Mouse (Mus musculus): ENCODE data around the gene Sun1. TPM values are rescaled to one million over a fixed set of nuclear protein-coding genes. Genes with fewer than 3 reads are reported as not detected.

The Sun1 gene
- polyA plus RNA-seq, 1 experiment from 2014 or later, result 35.1 TPM

- H3K27ac ChIP-seq (ENCODE audit: low read length), result no peak overlapping the region
- H3K36me3 ChIP-seq (ENCODE audit: insufficient read depth, low read length), result no peaks in the 10 kb centered on the region
- H3K9ac ChIP-seq (replicated peaks; ENCODE audit: low read depth), result no peak overlapping the region
- H3K4me1 ChIP-seq (ENCODE audit: insufficient read depth, low read depth, low read length), result 0 out of 2 replicates have a peak, but pooled peaks cover 3% of the 10 kb centered on the region
- no peak overlapping the region for H3K4me3 ChIP-seq (ENCODE audit: low read depth, low read length)
- ATAC-seq (peak; percentile 78), DNase-seq (ENCODE audit: low spot score) (peak; percentile 89)
- no peaks in the 10 kb centered on the region for H3K9me3 ChIP-seq (ENCODE audit: low read length)
- WGBS, result 7% methylated on average over 15 of the region's 15 CpGs
- no peak overlapping the region for H3K4me2 ChIP-seq (replicated peaks; ENCODE audit: low read depth, low read length)
- no peaks in the 10 kb centered on the region for H3K27me3 ChIP-seq (replicated peaks; ENCODE audit: insufficient read depth, low read length)
- TF ChIP-seq EP300 (IDR thresholded peaks at IDR 0.05) (no peak), CTCF (IDR thresholded peaks at IDR 0.05) (peak; percentile 99)
Observed at GRCm38 (mm10) chr5:139282191-139282590, 81.8 kb downstream of the Sun1 start.

DNA sequence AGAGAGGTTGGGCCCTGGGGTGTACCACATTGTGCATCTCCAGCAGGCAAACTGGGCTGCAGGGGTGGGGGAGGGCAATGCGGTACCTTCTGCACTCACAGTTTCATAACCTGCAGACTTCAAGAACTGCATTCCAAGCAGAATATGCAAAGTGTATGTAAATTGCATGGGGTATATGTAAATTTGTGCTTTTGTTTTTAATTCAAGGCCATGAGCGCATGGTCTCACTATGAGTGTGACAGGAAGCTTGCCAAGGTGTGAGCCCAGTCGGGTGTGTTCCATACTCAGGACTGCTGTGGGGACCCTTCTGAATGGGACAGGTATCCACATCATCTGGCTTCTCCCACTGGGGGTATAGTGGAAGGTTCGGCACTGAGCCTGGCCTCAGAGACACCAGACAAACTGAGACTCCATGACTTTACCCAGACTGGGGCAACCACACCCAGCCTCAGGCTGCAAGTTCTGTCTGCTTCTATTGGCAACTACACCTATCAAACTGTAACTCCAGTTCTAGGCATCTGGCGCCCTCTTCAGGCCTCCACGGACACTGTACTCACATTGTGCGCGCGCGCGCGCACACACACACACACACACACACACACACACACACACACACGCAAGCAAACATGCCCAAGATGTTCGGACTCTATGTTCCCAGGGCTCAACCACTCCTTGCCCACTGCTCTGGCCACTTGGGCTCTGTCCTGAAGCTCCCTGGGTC lies 83.2 kb downstream of the Sun1 start:
- 0 out of 2 replicates have a peak, but pooled peaks cover 3% of the 10 kb centered on the region for H3K4me1 ChIP-seq (ENCODE audit: insufficient read depth, low read depth, low read length)
- DNase-seq (ENCODE audit: low spot score) (no peak), ATAC-seq (no peak)
- no peaks in the 10 kb centered on the region for H3K36me3 ChIP-seq (ENCODE audit: insufficient read depth, low read length)
- H3K4me2 ChIP-seq (replicated peaks; ENCODE audit: low read depth, low read length), result no peak overlapping the region
- H3K27ac ChIP-seq (ENCODE audit: low read length), result no peak overlapping the region
- no peak overlapping the region for H3K4me3 ChIP-seq (ENCODE audit: low read depth, low read length)
- WGBS, result 92% methylated on average over 14 of the region's 14 CpGs
- no peaks in the 10 kb centered on the region for H3K27me3 ChIP-seq (replicated peaks; ENCODE audit: insufficient read depth, low read length)
- TF ChIP-seq CTCF (IDR thresholded peaks at IDR 0.05), result no peak; the same call in 1 of the 2 replicates
- no peak for TF ChIP-seq EP300 (IDR thresholded peaks at IDR 0.05)
- H3K9me3 ChIP-seq (ENCODE audit: low read length), result no peaks in the 10 kb centered on the region
- H3K9ac ChIP-seq (replicated peaks; ENCODE audit: low read depth), result no peak overlapping the region

GRCm38 (mm10) chr5:139285383-139286067 lies 85.1 kb downstream of the Sun1 start:
- no peaks in the 10 kb centered on the region for H3K9me3 ChIP-seq (ENCODE audit: low read length)
- 0 out of 2 replicates have a peak overlapping the region, but pooled peaks have one; percentile 5 for H3K27ac ChIP-seq (ENCODE audit: low read length)
- peak; percentile 23; the same call in 1 of the 2 replicates for ATAC-seq
- no peak for DNase-seq (ENCODE audit: low spot score)
- no peak overlapping the region for H3K4me3 ChIP-seq (ENCODE audit: low read depth, low read length)
- H3K36me3 ChIP-seq (ENCODE audit: insufficient read depth, low read length), result no peaks in the 10 kb centered on the region
- H3K27me3 ChIP-seq (replicated peaks; ENCODE audit: insufficient read depth, low read length), result no peaks in the 10 kb centered on the region
- H3K4me1 ChIP-seq (ENCODE audit: insufficient read depth, low read depth, low read length), result 0 out of 2 replicates have a peak, but pooled peaks cover 3% of the 10 kb centered on the region
- TF ChIP-seq CTCF (IDR thresholded peaks at IDR 0.05), result no peak
- no peak for TF ChIP-seq EP300 (IDR thresholded peaks at IDR 0.05)
- WGBS, result 30% methylated on average over 8 of the region's 8 CpGs
- H3K4me2 ChIP-seq (replicated peaks; ENCODE audit: low read depth, low read length), result no peak overlapping the region
- H3K9ac ChIP-seq (replicated peaks; ENCODE audit: low read depth), result no peak overlapping the region

GRCm38 (mm10) chr5:139286142-139286941 lies 85.9 kb downstream of the Sun1 start:
- peak; percentile 52 for DNase-seq (ENCODE audit: low spot score)
- Histone ChIP-seq H3K9ac (replicated peaks; ENCODE audit: low read depth) (no peak overlapping the region), H3K27ac (ENCODE audit: low read length) (peak overlapping the region; percentile 6; the same call in 1 of the 2 replicates), H3K4me2 (replicated peaks; ENCODE audit: low read depth, low read length) (no peak overlapping the region), H3K27me3 (replicated peaks; ENCODE audit: insufficient read depth, low read length) (no peaks in the 10 kb centered on the region), H3K4me1 (ENCODE audit: insufficient read depth, low read depth, low read length) (0 out of 2 replicates have a peak, but pooled peaks cover 3% of the 10 kb centered on the region), H3K36me3 (ENCODE audit: insufficient read depth, low read length) (no peaks in the 10 kb centered on the region), H3K4me3 (ENCODE audit: low read depth, low read length) (no peak overlapping the region), H3K9me3 (ENCODE audit: low read length) (no peaks in the 10 kb centered on the region)
- 30% methylated on average over 14 of the region's 14 CpGs for WGBS
- TF ChIP-seq CTCF (IDR thresholded peaks at IDR 0.05) (no peak), EP300 (IDR thresholded peaks at IDR 0.05) (no peak)
- ATAC-seq, result peak; percentile 27; the same call in 1 of the 2 replicates

GRCm38 (mm10) chr5:139287099-139287498 lies 86.7 kb downstream of the Sun1 start:
- Histone ChIP-seq H3K27me3 (replicated peaks; ENCODE audit: insufficient read depth, low read length) (no peaks in the 10 kb centered on the region), H3K9ac (replicated peaks; ENCODE audit: low read depth) (no peak overlapping the region), H3K9me3 (ENCODE audit: low read length) (no peaks in the 10 kb centered on the region), H3K4me1 (ENCODE audit: insufficient read depth, low read depth, low read length) (0 out of 2 replicates have a peak, but pooled peaks cover 3% of the 10 kb centered on the region), H3K4me3 (ENCODE audit: low read depth, low read length) (no peak overlapping the region), H3K27ac (ENCODE audit: low read length) (0 out of 2 replicates have a peak overlapping the region, but pooled peaks have one; percentile 6), H3K4me2 (replicated peaks; ENCODE audit: low read depth, low read length) (no peak overlapping the region), H3K36me3 (ENCODE audit: insufficient read depth, low read length) (no peaks in the 10 kb centered on the region)
- WGBS, result 68% methylated on average over 5 of the region's 5 CpGs
- ATAC-seq, result no peak
- TF ChIP-seq CTCF (IDR thresholded peaks at IDR 0.05), result no peak
- no peak for TF ChIP-seq EP300 (IDR thresholded peaks at IDR 0.05)
- DNase-seq (ENCODE audit: low spot score), result peak; percentile 48
